ENCODE assay signal across 10 mouse cellular contexts in genomic region chr3:38481106-38481505, GRCm38 (mm10). TPM values are rescaled to one million over a fixed set of nuclear protein-coding genes. Genes with fewer than 3 reads are reported as not detected.
A peak's percentile ranks its signal among the peaks of the same experiment; 100 is the strongest.
DNase-seq lines count a peak whose midpoint lies in the region; ATAC-seq and TF ChIP-seq lines count a peak whose summit lies in the region.
"Had no signal": no experiment of that assay in that cellular context is flagged by ENCODE, and none has a peak within 500 bp of the region (broad histone marks: within the 10 kb centered on the region; RNA-seq: fewer than 3 reads in every experiment).

No protein-coding gene starts in this region.

- H3K4me2 ChIP-seq in intestine, embryonic 15.5 days (replicated peaks) = peak overlapping the region; percentile 50
- peak overlapping the region; percentile 92 for H3K4me2 ChIP-seq in neural tube, embryonic 13.5 days

- peak overlapping the region; percentile 84; the same call in 1 of the 2 replicates for H3K4me3 ChIP-seq in left cerebral cortex, adult 2 months
- H3K4me3 ChIP-seq in embryonic fibroblast, embryonic 13.5 days (ENCODE audit: insufficient read depth, low read length) = peak overlapping the region; percentile 49
- 0 out of 2 replicates have a peak overlapping the region, but pooled peaks have one; percentile 11 for H3K4me3 ChIP-seq in intestine, embryonic 15.5 days (replicated peaks)
- peak overlapping the region; percentile 84 for H3K4me3 ChIP-seq in neural tube, embryonic 13.5 days

- no peak for TF ChIP-seq POLR2A in embryonic fibroblast, embryonic 13.5 days (IDR thresholded peaks at IDR 0.05; ENCODE audit: low read depth, low read length)

- H3K27ac ChIP-seq in left cerebral cortex, adult 2 months = no peak overlapping the region
- no peak overlapping the region for H3K27ac ChIP-seq in embryonic fibroblast, embryonic 13.5 days (ENCODE audit: insufficient read depth, low read length)
- H3K27ac ChIP-seq in intestine, embryonic 15.5 days = no peak overlapping the region
- H3K27ac ChIP-seq in neural tube, embryonic 13.5 days (replicated peaks) = no peak overlapping the region

- ATAC-seq in intestine, embryonic 15.5 days = no peak
- ATAC-seq in neural tube, embryonic 13.5 days (ENCODE audit: low read depth) = no peak

- peaks cover 3% of the 10 kb centered on the region; the same call in 1 of the 2 replicates for H3K36me3 ChIP-seq in intestine, embryonic 15.5 days
- peaks cover 21% of the 10 kb centered on the region for H3K36me3 ChIP-seq in neural tube, embryonic 13.5 days

- no peak for TF ChIP-seq CTCF in left cerebral cortex, adult 2 months (IDR thresholded peaks at IDR 0.05)
- no peak for TF ChIP-seq CTCF in embryonic fibroblast, embryonic 13.5 days (IDR thresholded peaks at IDR 0.05; ENCODE audit: borderline replicate concordance, insufficient read depth, low read length)

- H3K27me3 ChIP-seq in intestine, embryonic 15.5 days (replicated peaks) = no peaks in the 10 kb centered on the region
- H3K27me3 ChIP-seq in neural tube, embryonic 13.5 days = no peaks in the 10 kb centered on the region

- H3K9ac ChIP-seq in intestine, embryonic 15.5 days = no peak overlapping the region
- H3K9ac ChIP-seq in neural tube, embryonic 13.5 days = peak overlapping the region; percentile 55

- 52% methylated on average over 1 of the region's 1 CpGs for WGBS in intestine, embryonic 15.5 days
- 67% methylated on average over 1 of the region's 1 CpGs for WGBS in neural tube, embryonic 13.5 days

- no peak for DNase-seq in left cerebral cortex, adult 2 months (ENCODE audit: extremely low spot score in 1 of 2, low spot score in 2 of 2)
- DNase-seq in left cerebral cortex, postnatal 36 days (ENCODE audit: low spot score in 2 of 2) = no peak
- no peak for DNase-seq in layer of hippocampus, adult 9-11 months
- no peak for DNase-seq in layer of hippocampus, adult 11-12 months (ENCODE audit: low spot score)
- DNase-seq in layer of hippocampus, postnatal 25 days (ENCODE audit: extremely low spot score in 1 of 2, low spot score in 1 of 2) = no peak
- DNase-seq: left cerebral cortex, postnatal 4 days; right cerebral cortex, postnatal 25 days had no signal

- intact Hi-C loops in left cerebral cortex, adult 2 months (cut with DNase I) = loop anchor here (5.0 kb wide), 3 partner anchors 136 to 366 kb away; no protein-coding TSS in a partner anchor
- intact Hi-C loops in left cerebral cortex, postnatal 36 days (cut with DNase I) = loop anchor here (5.0 kb wide), 5 partner anchors 136 to 366 kb away; no protein-coding TSS in a partner anchor

- H3K4me1 ChIP-seq in embryonic fibroblast, embryonic 13.5 days (ENCODE audit: control insufficient read depth, insufficient read depth, low read length) = peaks cover 10% of the 10 kb centered on the region; the same call in 1 of the 2 replicates
- peaks cover 16% of the 10 kb centered on the region for H3K4me1 ChIP-seq in intestine, embryonic 15.5 days (replicated peaks)
- H3K4me1 ChIP-seq in neural tube, embryonic 13.5 days (replicated peaks) = peaks cover 71% of the 10 kb centered on the region

- no peaks in the 10 kb centered on the region for H3K9me3 ChIP-seq in intestine, embryonic 15.5 days
- no peaks in the 10 kb centered on the region for H3K9me3 ChIP-seq in neural tube, embryonic 13.5 days

RNA-seq across cellular contexts. Expression of gene Ankrd50, which starts 3.5 kb away (rescaled TPM):
- total RNA-seq in left cerebral cortex, adult 2 months (2021) = 10 to 100 TPM; 83.7 to 88.0 TPM
- total RNA-seq in left cerebral cortex, postnatal 36 days (2021) = 10 to 100 TPM; 69.4 to 82.2 TPM
- polyA plus RNA-seq in embryonic fibroblast, embryonic 13.5 days (2011; ENCODE audit: insufficient read length, low read depth, missing spikeins) = 95.1 and 118 TPM in 2 replicates
- polyA plus RNA-seq in intestine, embryonic 15.5 days (2015; fragmentation: Nextera tagmentation; extraction: Ambion mirVana) = 13.3 and 15.2 TPM in 2 replicates
- polyA plus RNA-seq in neural tube, embryonic 13.5 days (2015; fragmentation: Nextera tagmentation; extraction: Ambion mirVana) = 22.3 and 26.3 TPM in 2 replicates
- total RNA-seq in layer of hippocampus, postnatal 25 days (2021) = 10 to 100 TPM; 53.3 to 56.7 TPM

Comparison
In these comparisons a context has a peak if more than half of its experiments do, and no peak if none do; other contexts are left out.
1. H3K4me3 ChIP-seq: peak in every context shown above with its lines; median percentile 84 in left cerebral cortex, adult 2 months; 84 in neural tube, embryonic 13.5 days; 49 in embryonic fibroblast, embryonic 13.5 days; 11 in intestine, embryonic 15.5 days.